Mouse (Mus musculus) activated CD4-positive, CD25-positive, alpha-beta regulatory T cell, adult 4 months (primary cell): ENCODE measurements at regions not wholly inside any gene's neighbourhood (a gene's known extent, or its start where the extent isn't known, plus 50 kb on each side); places are given as distances from the start of the nearest gene placed in this dataset.

ENCODE experiments used
- ATAC-seq: one replicate; pipeline ENCODE4 v1.8.0; 2017

DNA sequence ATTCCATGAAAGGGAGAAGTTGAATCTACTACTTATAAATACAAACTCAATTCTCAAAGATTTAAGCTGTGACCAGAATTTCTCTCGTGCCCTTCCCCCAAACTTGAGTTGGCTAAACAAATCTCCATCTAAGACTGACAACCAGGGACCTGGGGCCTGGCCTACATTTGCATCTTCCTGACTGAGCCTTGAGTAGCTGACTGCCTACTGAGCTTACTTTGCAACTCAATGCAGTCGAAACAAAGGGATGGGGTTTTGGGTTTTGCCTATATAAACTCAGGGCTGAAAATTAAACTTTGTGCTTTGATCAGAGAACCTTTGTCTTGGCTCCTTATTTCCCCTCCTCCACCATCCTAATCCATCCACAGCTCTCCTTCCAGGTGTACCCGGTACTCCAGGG is 205.9 kb downstream of the Dusp6 start:
- no peak for ATAC-seq

GRCm38 (mm10) chr10:99471832-99472497 is 208.9 kb downstream of the Dusp6 start:
- ATAC-seq: no peak

GRCm38 (mm10) chr10:99472806-99473205 is 209.8 kb downstream of the Dusp6 start:
- no peak for ATAC-seq

DNA sequence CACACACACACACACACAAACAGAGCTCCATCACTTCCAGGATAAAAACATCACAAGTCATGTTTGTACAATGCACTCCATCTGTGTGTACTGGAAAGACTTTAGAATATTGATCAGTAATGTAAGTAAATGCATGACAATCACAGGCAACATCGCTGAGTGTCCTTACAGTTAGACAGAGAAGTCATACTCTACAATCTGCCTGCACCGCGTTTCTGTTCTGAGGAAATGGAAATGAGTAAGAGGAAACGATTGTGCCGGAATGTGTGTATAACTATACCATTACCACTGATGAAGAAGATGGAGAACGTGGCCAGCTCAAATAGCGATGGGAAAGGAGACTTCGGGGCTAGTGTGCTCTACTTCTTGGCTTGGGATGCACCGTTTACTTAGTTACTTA is 210.7 kb downstream of the Dusp6 start:
- ATAC-seq: no peak

- ATAC-seq: no peak
Measured at GRCm38 (mm10) chr10:99474546-99474945, 211.5 kb downstream of the Dusp6 start.

DNA sequence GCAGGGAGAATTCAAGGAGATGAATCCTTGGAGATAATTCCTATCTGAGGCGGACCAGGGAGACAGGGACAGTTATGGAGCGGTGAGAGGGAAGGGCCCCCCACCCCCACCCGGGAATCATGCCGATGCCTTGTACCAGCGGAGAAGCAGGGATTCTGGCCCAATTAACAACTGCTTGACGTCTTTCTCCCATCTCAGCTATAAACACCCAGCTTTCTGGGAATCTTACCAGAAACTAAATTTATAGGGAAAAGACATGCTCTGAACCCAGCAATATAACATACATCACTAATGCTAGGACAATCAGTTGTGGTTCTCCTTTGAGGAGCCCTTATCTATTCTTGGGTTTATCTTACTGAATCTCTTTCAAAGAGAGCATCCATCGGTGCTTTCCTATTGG is 213.2 kb downstream of the Dusp6 start:
- no peak for ATAC-seq

DNA sequence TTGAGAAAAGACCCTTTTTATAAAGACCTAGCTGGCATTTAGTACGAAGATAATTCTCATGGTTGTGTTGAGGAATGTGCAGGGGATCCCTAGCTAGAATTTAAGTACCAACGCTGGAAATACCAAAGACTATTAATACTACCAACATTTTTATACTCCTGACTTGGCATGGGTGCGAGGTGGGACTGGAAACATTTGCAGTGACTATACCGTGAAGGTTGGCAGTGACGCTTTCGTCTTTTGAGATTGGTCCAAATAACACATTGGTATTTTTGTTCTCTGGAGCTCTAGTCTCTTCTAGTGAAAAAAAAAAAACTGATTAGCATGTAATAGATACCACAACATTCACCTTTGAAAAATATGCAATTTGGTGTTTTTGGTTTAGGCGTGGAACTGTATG is 213.7 kb downstream of the Dusp6 start:
- ATAC-seq: no peak

GRCm38 (mm10) chr10:99480573-99480972 is 217.5 kb downstream of the Dusp6 start:
- no peak for ATAC-seq

DNA sequence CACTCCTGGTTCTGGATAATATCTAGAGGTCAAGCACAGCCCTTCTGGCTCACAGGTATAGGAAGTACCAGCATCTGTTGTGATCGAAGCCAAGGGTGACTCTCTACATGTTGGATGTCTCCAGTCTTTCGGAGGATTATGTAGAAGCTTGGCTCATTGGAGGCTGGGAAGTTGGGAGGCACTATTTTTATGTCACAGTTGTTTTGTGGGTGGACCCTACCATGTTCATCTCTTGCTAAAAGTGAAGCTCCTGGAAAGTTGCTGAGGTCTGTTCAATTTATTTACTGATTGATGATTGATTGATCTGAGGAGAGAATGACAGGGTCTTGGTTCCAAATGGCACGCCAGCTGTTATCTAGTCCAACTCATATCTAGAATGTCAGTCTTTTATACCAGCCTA is 219.0 kb downstream of the Dusp6 start:
- ATAC-seq: no peak

- ATAC-seq: no peak
Measured at GRCm38 (mm10) chr10:99488195-99489080, 225.4 kb downstream of the Dusp6 start.

DNA sequence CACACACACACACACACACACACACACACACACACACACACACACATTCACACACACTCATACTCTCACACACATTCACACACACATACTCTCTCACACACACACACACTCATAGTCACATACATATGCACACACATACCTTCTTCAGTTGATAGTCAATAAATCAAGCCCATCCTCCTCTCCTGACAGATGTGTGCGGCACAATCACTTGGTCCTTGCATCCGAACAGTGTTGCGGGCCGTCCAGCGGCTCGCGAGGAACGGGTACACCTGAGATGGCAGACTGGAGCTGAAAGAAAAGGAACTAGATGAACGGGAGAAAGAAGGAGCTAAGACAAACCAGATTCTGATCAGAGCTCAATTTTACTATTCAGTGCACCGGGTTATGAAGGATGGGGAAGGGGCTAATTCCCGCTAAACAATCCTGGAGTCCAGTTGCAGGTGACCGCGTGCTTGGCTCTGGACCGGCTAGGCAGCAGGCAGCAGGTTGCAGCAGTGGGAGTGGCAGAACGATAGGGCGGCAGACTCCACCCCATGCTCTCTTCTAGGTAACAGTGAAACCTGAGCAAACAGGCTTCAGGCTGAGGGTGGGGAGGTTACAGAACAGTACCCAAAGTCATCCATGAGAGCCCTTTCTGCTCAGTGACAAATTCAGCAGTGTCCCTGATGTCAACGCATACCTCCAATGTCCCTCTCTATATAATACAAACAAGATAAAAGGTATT is 247.8 kb downstream of the Csl start:
- no peak for ATAC-seq

DNA sequence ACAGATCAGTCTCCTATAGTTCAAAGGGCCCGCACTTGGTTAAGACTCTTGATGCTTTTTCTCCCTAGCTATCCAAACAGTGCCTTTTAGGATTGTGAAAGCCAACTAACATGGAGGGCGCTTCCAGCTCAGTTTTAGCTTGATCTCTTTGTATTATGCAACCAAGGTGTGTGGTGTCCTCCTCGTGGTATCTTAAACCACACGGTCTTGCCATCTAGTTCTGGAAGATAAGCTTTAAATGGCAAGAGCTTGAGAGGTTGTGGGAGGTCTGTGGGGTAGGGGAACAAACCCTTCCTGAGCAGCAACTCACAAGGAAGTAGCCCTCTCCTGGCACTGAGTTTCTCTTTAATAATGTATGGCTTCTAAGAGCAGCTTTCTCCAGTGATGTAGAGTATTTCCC is 241.5 kb downstream of the Csl start:
- no peak for ATAC-seq

- no peak for ATAC-seq
Measured at GRCm38 (mm10) chr10:99519479-99519878, 240.0 kb downstream of the Csl start.

DNA sequence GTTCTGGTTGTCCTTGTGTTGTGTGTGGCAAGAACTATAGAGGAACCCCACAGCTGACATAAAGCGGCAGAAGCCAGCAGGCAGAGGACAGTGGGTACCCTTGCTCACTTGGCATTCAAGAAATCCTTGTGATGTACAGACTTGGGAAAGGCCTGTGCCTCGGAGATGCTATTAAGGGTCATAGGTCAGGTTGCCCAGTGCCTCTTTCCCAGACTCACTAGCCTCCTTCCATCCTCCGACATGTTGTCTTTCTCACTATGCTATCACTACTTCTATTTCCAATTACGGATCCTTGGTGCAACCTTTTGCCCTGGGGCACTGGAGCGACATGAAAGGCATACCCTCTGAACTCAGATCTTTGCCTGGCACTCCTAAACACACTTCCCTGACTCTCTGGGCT is 235.6 kb downstream of the Csl start:
- ATAC-seq: no peak

DNA sequence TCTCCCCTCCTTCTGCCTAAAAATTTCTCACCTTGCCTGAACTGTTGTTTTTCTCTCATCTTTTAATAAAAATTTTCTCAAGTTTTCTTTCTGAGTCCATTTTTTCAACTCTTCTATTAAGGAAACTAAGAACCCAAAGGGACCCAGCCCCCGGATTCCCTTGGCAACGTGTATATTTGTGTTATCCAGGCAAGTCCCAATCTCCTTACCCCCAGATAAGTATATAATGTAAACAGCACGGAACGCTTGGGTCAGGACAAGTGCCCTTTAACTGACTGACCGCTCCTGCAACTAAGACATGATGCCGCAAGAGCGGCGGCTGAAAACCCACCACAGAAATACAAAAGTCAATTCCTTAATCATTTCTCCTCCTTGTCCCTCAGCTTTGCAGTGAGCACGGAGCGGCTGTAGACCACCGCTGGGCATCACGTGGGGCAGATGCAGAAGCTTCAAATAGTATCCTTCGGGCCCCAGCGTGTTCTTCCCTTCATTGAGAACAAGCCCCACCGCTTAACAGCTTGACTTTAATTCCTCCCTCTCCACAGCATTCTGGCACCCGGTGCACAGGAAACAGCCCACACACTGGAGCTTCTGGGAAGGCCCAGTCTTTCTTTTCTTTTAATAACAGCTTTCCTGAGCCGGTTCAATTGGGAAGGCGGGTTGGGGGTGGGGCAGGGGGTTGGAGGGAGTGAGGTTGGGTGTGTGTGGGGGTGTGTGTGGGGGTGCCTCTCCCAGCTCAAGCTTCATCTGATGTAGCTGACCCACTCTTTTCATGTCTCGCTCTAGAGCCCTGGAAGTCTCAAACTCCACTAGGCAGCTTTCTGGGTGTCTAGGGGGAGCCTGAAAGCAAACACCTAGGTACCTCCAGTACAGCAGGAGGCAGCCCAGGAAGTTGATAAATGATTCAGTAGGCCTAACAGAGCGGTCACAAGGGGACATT is 234.9 kb downstream of the Csl start:
- no peak for ATAC-seq

DNA sequence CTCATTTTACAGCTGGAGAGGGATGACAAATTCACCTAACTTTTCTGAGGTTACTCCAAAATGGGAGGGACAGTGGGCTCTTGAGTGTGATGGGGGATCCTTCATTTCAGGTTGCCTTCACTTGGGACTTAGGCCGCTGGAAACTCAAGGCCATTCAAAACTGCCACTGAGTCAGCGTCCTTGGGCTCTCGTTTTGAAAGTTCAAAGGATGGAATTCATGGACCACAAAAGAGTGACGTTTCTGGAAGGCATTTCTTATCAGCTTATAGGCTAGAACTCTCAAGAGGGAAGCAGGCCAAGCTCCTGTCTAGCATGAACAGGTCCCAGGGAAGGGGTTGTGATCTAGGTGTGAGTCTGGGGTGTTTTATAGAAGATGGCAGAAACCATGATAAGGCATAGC is 233.3 kb downstream of the Csl start:
- ATAC-seq: no peak

- no peak for ATAC-seq
Measured at GRCm38 (mm10) chr10:99526561-99526960, 232.9 kb downstream of the Csl start.

GRCm38 (mm10) chr10:99531104-99531503 is 228.4 kb downstream of the Csl start:
- ATAC-seq: no peak

GRCm38 (mm10) chr10:99531556-99531955 is 227.9 kb downstream of the Csl start:
- no peak for ATAC-seq

DNA sequence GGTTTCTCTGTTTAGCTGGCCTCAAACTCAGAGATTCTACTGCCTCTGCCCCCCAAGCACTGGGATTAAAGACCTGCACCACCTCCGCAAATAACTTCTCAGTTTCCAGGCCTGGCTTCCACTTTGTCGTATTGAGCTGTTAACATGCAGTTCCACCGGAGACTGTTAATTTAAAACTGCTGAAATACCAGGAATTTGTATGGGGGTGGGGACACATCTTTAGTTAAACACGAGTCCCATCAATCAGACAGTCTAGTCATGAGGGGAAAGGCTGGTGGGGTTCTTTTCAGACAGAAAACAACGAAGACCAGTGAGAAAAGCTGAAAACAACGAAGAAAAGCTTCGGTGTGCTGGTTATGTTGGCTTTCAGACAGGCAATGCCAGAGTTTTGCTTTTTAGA is 227.5 kb downstream of the Csl start:
- no peak for ATAC-seq

DNA sequence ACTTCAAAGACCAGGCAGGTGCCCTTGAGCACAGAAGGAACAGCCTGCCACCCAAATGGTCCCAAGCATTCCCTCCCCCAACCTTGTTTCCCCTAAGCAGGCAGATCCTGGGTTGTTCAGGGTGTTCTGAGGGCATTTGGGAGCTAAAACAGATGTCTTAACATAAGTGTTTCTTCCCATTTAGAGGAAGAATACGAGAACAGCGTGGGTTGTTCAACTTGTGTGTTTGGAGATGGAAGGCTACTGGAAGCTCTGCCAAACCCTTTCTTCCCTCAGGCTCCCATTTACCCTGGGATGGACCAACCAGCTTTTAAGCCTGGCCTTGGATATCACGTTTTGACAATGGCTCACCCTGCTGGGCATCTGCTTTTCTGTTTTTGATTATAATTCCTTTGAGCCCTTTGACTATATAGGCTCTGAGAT is 226.8 kb downstream of the Csl start:
- ATAC-seq: no peak

- no peak for ATAC-seq
Measured at GRCm38 (mm10) chr10:99533468-99533867, 226.0 kb downstream of the Csl start.
